Mouse (Mus musculus) kidney, adult 2 months (tissue): ENCODE data around the gene Ddr2. TPM values are rescaled to one million over a fixed set of nuclear protein-coding genes. Genes with fewer than 3 reads are reported as not detected.
A peak's percentile ranks its signal among the peaks of the same experiment; 100 is the strongest.

ENCODE experiments used
- DNase-seq: peaks from one replicate; pipeline ENCODE4 v3.0.0; 2021
- H3K27ac ChIP-seq: fragments of 200-500 bp; 2 replicates; pipeline ENCODE4 v1.5.1; 2012; ENCODE audit warnings: low read depth, low read length, control low read depth, inconsistent platforms; ENCODE audit not compliant: insufficient read depth
- H3K27me3 ChIP-seq: fragments of 200-500 bp; replicated peaks from 2 replicates; pipeline ENCODE4 v1.6.1; 2012; ENCODE audit warnings: mild to moderate bottlenecking, moderate library complexity, low read length, inconsistent platforms; ENCODE audit not compliant: control insufficient read depth, insufficient read depth
- H3K36me3 ChIP-seq: fragments of 200-500 bp; 2 replicates; pipeline ENCODE4 v1.6.1; 2012; ENCODE audit warnings: mild to moderate bottlenecking, moderate library complexity, low read length, inconsistent platforms; ENCODE audit not compliant: control insufficient read depth, insufficient read depth
- H3K4me1 ChIP-seq: fragments of 200-500 bp; 2 replicates; pipeline ENCODE4 v1.6.1; 2011; ENCODE audit warnings: low read length; ENCODE audit not compliant: control insufficient read depth, insufficient read depth
- H3K4me3 ChIP-seq: fragments of 200-500 bp; 2 replicates; pipeline ENCODE4 v1.5.1; 2011; ENCODE audit warnings: mild to moderate bottlenecking, low read depth, low read length, control low read depth; ENCODE audit not compliant: insufficient read depth
- CTCF ChIP-seq: fragments of 200-500 bp; conservative IDR thresholded peaks from 2 replicates; pipeline ENCODE4 v1.5.1; 2011; ENCODE audit warnings: low read depth, mild to moderate bottlenecking, control low read depth, low read length, moderate library complexity, mixed read lengths; ENCODE audit not compliant: insufficient read depth, insufficient read length
- POLR2A ChIP-seq: fragments of 200-500 bp; IDR thresholded peaks from one replicate; pipeline ENCODE4 v1.6.1; 2011; ENCODE audit warnings: low read depth, low read length, control low read depth
- WGBS: fragments of 180-500 bp; shearing (Covaris S2); methylation state at CpG from one replicate; pipeline ENCODE4 v1.1.7; 2018; 5-methylcytosine and 5-hydroxymethylcytosine counted together
- polyA plus RNA-seq: library from polyadenylated mRNA; depleted of rRNA; stranded (reverse); fragments of >200 nt; gene quantifications from 2 replicates; pipeline ENCODE4 v1.2.3, GENCODE M21; 2012

Ddr2 gene
- polyA plus RNA-seq, 1 experiment, result 9.7 TPM

GRCm38 (mm10) chr1:170149756-170150155 is 39.2 kb upstream of the Ddr2 start:
- Histone ChIP-seq H3K27me3 (no peaks in the 10 kb centered on the region), H3K4me3 (no peak overlapping the region), H3K4me1 (peaks cover 13% of the 10 kb centered on the region), H3K36me3 (peaks cover 3% of the 10 kb centered on the region), H3K27ac (peak overlapping the region; percentile 73)
- WGBS, result 52% methylated on average over 4 of the region's 4 CpGs
- peak; percentile 57 for DNase-seq
- no peak for TF ChIP-seq CTCF
- TF ChIP-seq POLR2A, result no peak

GRCm38 (mm10) chr1:170148536-170148935 is 38.0 kb upstream of the Ddr2 start:
- no peak for TF ChIP-seq CTCF
- no peak for TF ChIP-seq POLR2A
- no peak for DNase-seq
- Histone ChIP-seq H3K36me3 (peaks cover 3% of the 10 kb centered on the region), H3K4me3 (no peak overlapping the region), H3K27me3 (no peaks in the 10 kb centered on the region), H3K4me1 (peaks cover 21% of the 10 kb centered on the region), H3K27ac (no peak overlapping the region)
- WGBS, result 88% methylated on average over 6 of the region's 6 CpGs

GRCm38 (mm10) chr1:170147651-170148448 is 37.3 kb upstream of the Ddr2 start:
- Histone ChIP-seq H3K4me1 (peaks cover 27% of the 10 kb centered on the region), H3K27ac (no peak overlapping the region), H3K27me3 (no peaks in the 10 kb centered on the region), H3K4me3 (no peak overlapping the region), H3K36me3 (peaks cover 3% of the 10 kb centered on the region)
- DNase-seq, result no peak
- TF ChIP-seq CTCF (no peak), POLR2A (no peak)
- WGBS, result 74% methylated on average over 9 of the region's 9 CpGs

- peaks cover 5% of the 10 kb centered on the region; the same call in 1 of the 2 replicates for H3K36me3 ChIP-seq
- H3K4me1 ChIP-seq, result peaks cover 32% of the 10 kb centered on the region
- WGBS, result 73% methylated on average over 4 of the region's 4 CpGs
- no peak overlapping the region for H3K4me3 ChIP-seq
- TF ChIP-seq POLR2A (no peak), CTCF (no peak)
- DNase-seq, result peak; percentile 46
- H3K27me3 ChIP-seq, result no peaks in the 10 kb centered on the region
- no peak overlapping the region for H3K27ac ChIP-seq
Measured at GRCm38 (mm10) chr1:170145606-170146005, 35.0 kb upstream of the Ddr2 start.

- peaks cover 25% of the 10 kb centered on the region for H3K4me1 ChIP-seq
- WGBS, result 51% methylated on average over 8 of the region's 8 CpGs
- peak overlapping the region; percentile 99 for H3K27ac ChIP-seq
- no peaks in the 10 kb centered on the region for H3K27me3 ChIP-seq
- peak; percentile 78 for DNase-seq
- peaks cover 4% of the 10 kb centered on the region; the same call in 1 of the 2 replicates for H3K36me3 ChIP-seq
- TF ChIP-seq CTCF (no peak), POLR2A (no peak)
- no peak overlapping the region for H3K4me3 ChIP-seq
Measured at GRCm38 (mm10) chr1:170142256-170142871, 31.8 kb upstream of the Ddr2 start.

- Histone ChIP-seq H3K4me3 (no peak overlapping the region), H3K36me3 (peaks cover 4% of the 10 kb centered on the region; the same call in 1 of the 2 replicates), H3K27me3 (no peaks in the 10 kb centered on the region), H3K27ac (peak overlapping the region; percentile 48), H3K4me1 (peaks cover 25% of the 10 kb centered on the region)
- TF ChIP-seq POLR2A (no peak), CTCF (no peak)
- DNase-seq, result peak; percentile 53
- 67% methylated on average over 5 of the region's 5 CpGs for WGBS
Measured at GRCm38 (mm10) chr1:170141626-170142025, 31.1 kb upstream of the Ddr2 start.
